Mouse (Mus musculus) kidney, embryonic 15.5 days (tissue): ENCODE measurements at regions not wholly inside any gene's neighbourhood (a gene's known extent, or its start where the extent isn't known, plus 50 kb on each side); places are given as distances from the start of the nearest gene placed in this dataset.

ENCODE experiments used
- ATAC-seq: fragments of 200-750 bp; cut with Nextera tagmentation; replicated peaks from 2 replicates; pipeline ENCODE4 v1.8.0; 2017; ENCODE audit warnings: moderate TSS enrichment; ENCODE audit not compliant: low FRiP score
- H3K27ac ChIP-seq: fragments of 300-500 bp; sonication (generic); 2 replicates; pipeline ENCODE4 v1.5.1; 2015; ENCODE audit warnings: mild to moderate bottlenecking, inconsistent platforms
- H3K27me3 ChIP-seq: fragments of 300-500 bp; sonication (generic); 2 replicates; pipeline ENCODE4 v1.6.1; 2015; ENCODE audit warnings: inconsistent platforms
- H3K36me3 ChIP-seq: fragments of 300-500 bp; sonication (generic); 2 replicates; pipeline ENCODE4 v1.6.1; 2015; ENCODE audit warnings: inconsistent platforms
- H3K4me1 ChIP-seq: fragments of 300-500 bp; sonication (generic); 2 replicates; pipeline ENCODE4 v1.6.1; 2015; ENCODE audit warnings: inconsistent platforms
- H3K4me2 ChIP-seq: fragments of 300-500 bp; sonication (generic); 2 replicates; pipeline ENCODE4 v1.6.1; 2015; ENCODE audit warnings: moderate library complexity, mild to moderate bottlenecking, inconsistent platforms
- H3K4me3 ChIP-seq: fragments of 300-500 bp; sonication (generic); replicated peaks from 2 replicates; pipeline ENCODE4 v1.5.1; 2015; ENCODE audit warnings: mild to moderate bottlenecking, inconsistent platforms
- H3K9ac ChIP-seq: fragments of 300-500 bp; sonication (generic); 2 replicates; pipeline ENCODE4 v1.6.1; 2015; ENCODE audit warnings: mild to moderate bottlenecking, inconsistent platforms
- H3K9me3 ChIP-seq: fragments of 300-500 bp; sonication (generic); replicated peaks from 2 replicates; pipeline ENCODE4 v1.6.1; 2016; ENCODE audit warnings: inconsistent platforms
- WGBS: fragments of 180-500 bp; shearing (Covaris S2); methylation state at CpG from one replicate; pipeline ENCODE4 v1.1.7; 2015; ENCODE audit warnings: mixed read lengths; 5-methylcytosine and 5-hydroxymethylcytosine counted together

DNA sequence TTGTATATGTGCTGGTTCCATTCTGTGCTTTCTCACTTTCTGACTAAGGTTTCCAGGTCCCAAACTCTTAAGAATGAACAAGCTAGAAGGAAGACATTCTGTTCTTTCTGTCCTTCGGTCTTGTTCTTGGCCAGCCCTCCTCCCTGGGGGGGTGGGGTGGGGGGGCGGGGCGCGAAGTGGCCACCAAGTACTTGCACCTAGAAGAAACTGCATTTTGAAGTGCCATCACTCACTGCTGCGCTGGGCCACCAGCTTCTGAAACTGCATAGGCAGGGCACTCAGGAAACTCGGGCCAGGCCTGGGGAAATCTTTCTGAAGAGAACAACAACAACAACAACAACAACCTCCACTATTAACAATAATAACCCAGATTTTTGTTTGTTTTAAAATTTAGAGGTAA is 94.4 kb upstream of the Fut8 start:
- Histone ChIP-seq H3K36me3 (no peaks in the 10 kb centered on the region), H3K9ac (no peak overlapping the region), H3K27ac (no peak overlapping the region), H3K9me3 (no peaks in the 10 kb centered on the region), H3K4me2 (no peak overlapping the region), H3K4me1 (no peaks in the 10 kb centered on the region), H3K27me3 (no peaks in the 10 kb centered on the region), H3K4me3 (no peak overlapping the region)
- WGBS = 63% methylated on average over 6 of the region's 6 CpGs
- no peak for ATAC-seq

- Histone ChIP-seq H3K4me3 (no peak overlapping the region), H3K9ac (no peak overlapping the region), H3K27me3 (no peaks in the 10 kb centered on the region), H3K27ac (no peak overlapping the region), H3K9me3 (no peaks in the 10 kb centered on the region), H3K4me1 (no peaks in the 10 kb centered on the region), H3K4me2 (no peak overlapping the region), H3K36me3 (no peaks in the 10 kb centered on the region)
- ATAC-seq = no peak
- 93% methylated on average over 12 of the region's 12 CpGs for WGBS
Observed at GRCm38 (mm10) chr12:77143105-77143504, 94.8 kb upstream of the Fut8 start.

- ATAC-seq = no peak
- Histone ChIP-seq H3K27ac (no peak overlapping the region), H3K9ac (no peak overlapping the region), H3K4me3 (no peak overlapping the region), H3K9me3 (no peaks in the 10 kb centered on the region), H3K36me3 (no peaks in the 10 kb centered on the region), H3K4me1 (no peaks in the 10 kb centered on the region), H3K27me3 (no peaks in the 10 kb centered on the region), H3K4me2 (no peak overlapping the region)
- WGBS = 77% methylated on average over 4 of the region's 4 CpGs
Observed at GRCm38 (mm10) chr12:77142224-77142623, 95.7 kb upstream of the Fut8 start.

GRCm38 (mm10) chr12:77141260-77142201 is 96.4 kb upstream of the Fut8 start:
- H3K4me3 ChIP-seq = no peak overlapping the region
- H3K9ac ChIP-seq = no peak overlapping the region
- H3K27ac ChIP-seq = no peak overlapping the region
- no peaks in the 10 kb centered on the region for H3K9me3 ChIP-seq
- H3K36me3 ChIP-seq = no peaks in the 10 kb centered on the region
- ATAC-seq = no peak
- H3K27me3 ChIP-seq = no peaks in the 10 kb centered on the region
- no peak overlapping the region for H3K4me2 ChIP-seq
- H3K4me1 ChIP-seq = no peaks in the 10 kb centered on the region
- WGBS = 82% methylated on average over 8 of the region's 8 CpGs

- Histone ChIP-seq H3K9me3 (no peaks in the 10 kb centered on the region), H3K36me3 (no peaks in the 10 kb centered on the region), H3K4me3 (no peak overlapping the region), H3K9ac (no peak overlapping the region), H3K4me1 (no peaks in the 10 kb centered on the region), H3K27me3 (no peaks in the 10 kb centered on the region), H3K27ac (no peak overlapping the region), H3K4me2 (no peak overlapping the region)
- ATAC-seq = no peak
- 52% methylated on average over 6 of the region's 6 CpGs for WGBS
Observed at GRCm38 (mm10) chr12:77140656-77141055, 97.3 kb upstream of the Fut8 start.

- no peak for ATAC-seq
- Histone ChIP-seq H3K4me3 (no peak overlapping the region), H3K36me3 (no peaks in the 10 kb centered on the region), H3K4me1 (no peaks in the 10 kb centered on the region), H3K4me2 (no peak overlapping the region), H3K9me3 (no peaks in the 10 kb centered on the region), H3K27me3 (no peaks in the 10 kb centered on the region), H3K9ac (no peak overlapping the region), H3K27ac (no peak overlapping the region)
- WGBS = 74% methylated on average over 5 of the region's 5 CpGs
Observed at GRCm38 (mm10) chr12:77140141-77140540, 97.8 kb upstream of the Fut8 start.

DNA sequence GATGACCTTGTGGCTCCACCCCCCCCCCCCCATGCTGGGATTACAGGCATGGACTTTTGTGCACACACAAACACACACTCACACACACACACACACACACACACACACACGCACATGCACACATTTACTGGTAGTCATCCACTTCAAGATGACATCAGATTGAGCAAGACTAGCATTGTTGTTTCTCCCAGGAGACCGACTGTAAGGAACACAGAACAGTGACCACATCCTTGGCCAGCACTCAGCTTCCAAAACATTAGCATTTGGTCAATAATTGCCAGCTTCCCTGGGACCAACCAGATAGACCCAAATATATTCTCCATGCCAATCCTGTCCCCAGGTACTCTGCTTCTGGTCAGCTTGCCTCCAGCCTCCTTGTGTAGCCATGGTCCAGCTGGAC is 98.2 kb upstream of the Fut8 start:
- no peak overlapping the region for H3K4me3 ChIP-seq
- ATAC-seq = no peak
- no peaks in the 10 kb centered on the region for H3K9me3 ChIP-seq
- no peaks in the 10 kb centered on the region for H3K4me1 ChIP-seq
- H3K9ac ChIP-seq = no peak overlapping the region
- no peaks in the 10 kb centered on the region for H3K36me3 ChIP-seq
- no peak overlapping the region for H3K27ac ChIP-seq
- WGBS = 83% methylated on average over 2 of the region's 2 CpGs
- H3K4me2 ChIP-seq = no peak overlapping the region
- no peaks in the 10 kb centered on the region for H3K27me3 ChIP-seq

DNA sequence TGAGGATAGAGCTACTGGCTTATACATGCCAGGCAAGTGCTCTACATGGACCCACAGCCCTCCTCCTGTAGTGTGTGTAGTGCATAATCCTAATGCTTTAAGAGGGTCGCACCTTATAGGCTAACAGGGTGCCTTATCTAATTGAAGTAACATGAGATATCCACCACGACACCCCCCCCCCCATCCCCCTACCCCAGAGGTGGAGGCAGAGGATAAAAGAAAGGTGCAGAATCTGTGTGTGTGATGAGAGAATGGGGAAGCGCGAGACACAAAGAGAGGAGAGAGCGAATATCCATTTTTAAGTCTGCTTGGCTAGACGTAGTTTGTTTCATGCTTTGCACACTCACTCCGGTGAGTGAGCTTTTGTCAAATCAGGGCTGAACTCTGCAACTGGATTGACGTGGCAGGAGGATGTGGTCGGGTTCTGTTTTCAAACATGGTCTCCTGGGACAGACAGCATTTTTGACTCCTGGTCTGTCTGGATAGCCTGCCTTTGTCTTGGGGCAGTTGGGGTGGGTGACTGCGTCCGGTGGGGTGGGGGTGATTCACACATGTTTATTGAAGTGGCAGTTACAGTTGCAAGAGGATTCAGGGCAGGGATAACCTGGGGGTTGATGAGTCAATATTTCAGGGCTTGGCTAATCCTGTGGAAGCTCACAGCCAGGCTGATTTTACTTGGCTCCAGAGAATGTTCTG is 99.3 kb upstream of the Fut8 start:
- Histone ChIP-seq H3K27ac (no peak overlapping the region), H3K4me3 (no peak overlapping the region), H3K4me2 (no peak overlapping the region), H3K9me3 (no peaks in the 10 kb centered on the region), H3K36me3 (no peaks in the 10 kb centered on the region), H3K9ac (no peak overlapping the region), H3K4me1 (no peaks in the 10 kb centered on the region), H3K27me3 (no peaks in the 10 kb centered on the region)
- 79% methylated on average over 11 of the region's 11 CpGs for WGBS
- ATAC-seq = no peak

DNA sequence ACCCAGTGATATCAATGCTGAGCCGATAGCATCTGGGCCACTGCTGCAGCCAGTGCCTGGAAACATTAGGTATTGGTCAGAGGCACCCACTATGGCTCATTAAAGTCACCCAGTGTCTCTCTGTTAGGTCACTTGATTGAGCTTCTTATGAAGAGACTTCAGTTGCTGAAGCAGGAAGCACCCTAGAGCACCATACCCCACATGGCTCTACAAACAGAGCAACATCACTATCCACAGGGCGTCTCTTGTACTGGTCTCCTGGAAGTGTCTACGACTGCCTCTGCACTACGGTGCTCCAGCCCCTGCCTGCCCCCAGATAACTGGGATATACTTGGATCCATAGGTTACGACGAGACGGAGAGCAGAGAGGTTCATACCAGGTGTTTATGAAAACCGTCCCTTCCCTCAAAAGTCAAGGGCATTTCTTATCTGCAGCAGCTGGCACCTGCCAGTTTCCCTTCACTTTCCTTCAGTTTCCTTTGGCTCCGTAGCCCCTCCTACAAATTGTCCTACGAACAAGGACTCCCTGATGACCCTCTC is 100.6 kb upstream of the Fut8 start:
- 89% methylated on average over 10 of the region's 10 CpGs for WGBS
- no peak for ATAC-seq
- Histone ChIP-seq H3K9me3 (no peaks in the 10 kb centered on the region), H3K9ac (no peak overlapping the region), H3K4me1 (no peaks in the 10 kb centered on the region), H3K27ac (no peak overlapping the region), H3K27me3 (no peaks in the 10 kb centered on the region), H3K4me3 (no peak overlapping the region), H3K36me3 (no peaks in the 10 kb centered on the region), H3K4me2 (no peak overlapping the region)

DNA sequence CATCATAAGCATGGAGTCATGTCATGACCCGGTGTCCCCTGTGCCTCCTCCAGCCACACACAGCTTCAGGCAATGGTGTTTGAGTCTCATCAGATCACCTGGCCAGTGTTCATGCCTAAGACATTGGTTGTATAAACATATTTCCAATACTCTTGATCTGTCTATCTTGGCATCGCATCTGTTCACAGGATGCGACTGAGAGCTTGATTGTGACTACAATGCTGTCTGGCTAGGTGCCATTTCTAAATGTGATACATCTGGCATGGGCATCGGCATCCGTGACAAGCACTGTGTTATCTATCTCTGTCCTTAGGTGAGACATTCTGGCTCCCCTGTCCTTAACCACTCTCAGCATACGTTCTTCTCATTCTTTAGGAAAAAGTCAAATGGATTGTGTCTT is 102.3 kb upstream of the Fut8 start:
- Histone ChIP-seq H3K4me2 (no peak overlapping the region), H3K9me3 (no peaks in the 10 kb centered on the region), H3K9ac (no peak overlapping the region), H3K27ac (no peak overlapping the region), H3K4me1 (peaks cover 4% of the 10 kb centered on the region; the same call in 1 of the 2 replicates), H3K4me3 (no peak overlapping the region), H3K27me3 (no peaks in the 10 kb centered on the region), H3K36me3 (no peaks in the 10 kb centered on the region)
- ATAC-seq = no peak
- 95% methylated on average over 6 of the region's 6 CpGs for WGBS

- Histone ChIP-seq H3K4me2 (no peak overlapping the region), H3K36me3 (no peaks in the 10 kb centered on the region), H3K9me3 (no peaks in the 10 kb centered on the region), H3K9ac (no peak overlapping the region), H3K27ac (no peak overlapping the region), H3K4me1 (peaks cover 4% of the 10 kb centered on the region; the same call in 1 of the 2 replicates), H3K27me3 (no peaks in the 10 kb centered on the region), H3K4me3 (no peak overlapping the region)
- no peak for ATAC-seq
- 81% methylated on average over 3 of the region's 3 CpGs for WGBS
Observed at GRCm38 (mm10) chr12:77135067-77135466, 102.9 kb upstream of the Fut8 start.

GRCm38 (mm10) chr12:77134306-77135010 is 103.5 kb upstream of the Fut8 start:
- no peaks in the 10 kb centered on the region for H3K9me3 ChIP-seq
- no peaks in the 10 kb centered on the region for H3K27me3 ChIP-seq
- no peak overlapping the region for H3K4me3 ChIP-seq
- H3K9ac ChIP-seq = no peak overlapping the region
- no peak overlapping the region for H3K27ac ChIP-seq
- 64% methylated on average over 9 of the region's 9 CpGs for WGBS
- H3K36me3 ChIP-seq = no peaks in the 10 kb centered on the region
- no peak overlapping the region for H3K4me2 ChIP-seq
- no peak for ATAC-seq
- H3K4me1 ChIP-seq = peaks cover 4% of the 10 kb centered on the region; the same call in 1 of the 2 replicates
